Mouse (Mus musculus): ENCODE results near the gene Gm49342. TPM values are rescaled to one million over a fixed set of nuclear protein-coding genes. Genes with fewer than 3 reads are reported as not detected.
"Not testable (repeated sequence)": the region's sequence is repeated elsewhere in the genome, so short reads cannot be mapped to it uniquely, and the experiment has no call there.

Gm49342 gene
- polyA plus RNA-seq, 1 experiment from 2014 or later: 31.5 TPM

DNA sequence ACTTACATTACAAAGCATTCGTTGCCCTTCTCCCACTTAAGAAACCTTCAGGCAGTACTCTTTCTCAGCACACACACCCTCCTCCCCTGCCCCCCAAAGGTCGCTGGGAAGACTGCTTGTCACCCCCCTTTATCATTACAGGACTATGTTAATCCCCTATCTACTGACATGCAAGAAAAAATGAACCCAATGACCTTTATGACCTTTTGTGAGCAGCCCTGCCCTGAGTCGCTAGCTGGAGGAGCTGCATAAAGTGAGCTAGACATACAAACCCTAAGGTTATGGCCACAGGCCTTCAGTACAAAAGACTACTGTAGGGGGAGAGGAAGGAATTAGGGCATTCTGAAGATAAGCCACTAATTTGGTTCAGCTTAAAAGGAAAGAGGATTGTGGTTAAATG lies 33.0 kb upstream of the Gm49342 start:
- no peak for ATAC-seq
- TF ChIP-seq CTCF (IDR thresholded peaks at IDR 0.05): no peak
- POLR2A ChIA-PET: no interaction called here
- H3K27me3 ChIP-seq: no peaks in the 10 kb centered on the region
- in situ Hi-C loops (cut with MboI; ENCODE audit: low pct_unique_long_range_greater_than_20kb): no loop called here
- DNase-seq (ENCODE audit: low read depth, low spot score): no peak
- CTCF ChIA-PET: interaction anchor here (1.1 kb wide), 1 partner anchor 27 kb away, joined by 3 read pairs; no protein-coding TSS in a partner anchor

DNA sequence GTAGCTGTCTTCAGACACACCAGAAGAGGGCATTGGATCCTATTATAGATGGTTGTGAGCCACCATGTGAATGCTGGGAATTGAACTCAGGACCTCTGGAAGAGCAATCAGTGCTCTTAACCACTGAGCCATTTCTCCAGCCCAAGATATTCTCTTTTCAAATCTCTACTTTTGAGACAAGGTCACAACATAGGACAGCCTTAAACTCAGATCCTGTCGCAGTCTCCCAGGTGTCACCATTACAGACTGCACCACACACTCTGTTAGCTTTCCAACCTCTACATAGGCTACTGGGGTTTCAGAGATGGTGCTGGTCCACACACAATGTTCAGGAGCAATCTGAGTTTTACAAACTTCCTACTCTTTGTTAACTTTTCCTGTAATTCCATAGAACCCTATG lies 20.9 kb upstream of the Gm49342 start:
- ChIA-PET POLR2A (interaction anchor here (0.6 kb wide), 1 partner anchor 46 kb away, joined by 3 read pairs; no protein-coding TSS in a partner anchor), CTCF (interaction anchor here (1.2 kb wide), 1 partner anchor 39 kb away, joined by 3 read pairs; no protein-coding TSS in a partner anchor)
- DNase-seq (ENCODE audit: low read depth, low spot score); H3K27me3 ChIP-seq; in situ Hi-C loops (cut with MboI; ENCODE audit: low pct_unique_long_range_greater_than_20kb); ATAC-seq: not testable (repeated sequence)

DNA sequence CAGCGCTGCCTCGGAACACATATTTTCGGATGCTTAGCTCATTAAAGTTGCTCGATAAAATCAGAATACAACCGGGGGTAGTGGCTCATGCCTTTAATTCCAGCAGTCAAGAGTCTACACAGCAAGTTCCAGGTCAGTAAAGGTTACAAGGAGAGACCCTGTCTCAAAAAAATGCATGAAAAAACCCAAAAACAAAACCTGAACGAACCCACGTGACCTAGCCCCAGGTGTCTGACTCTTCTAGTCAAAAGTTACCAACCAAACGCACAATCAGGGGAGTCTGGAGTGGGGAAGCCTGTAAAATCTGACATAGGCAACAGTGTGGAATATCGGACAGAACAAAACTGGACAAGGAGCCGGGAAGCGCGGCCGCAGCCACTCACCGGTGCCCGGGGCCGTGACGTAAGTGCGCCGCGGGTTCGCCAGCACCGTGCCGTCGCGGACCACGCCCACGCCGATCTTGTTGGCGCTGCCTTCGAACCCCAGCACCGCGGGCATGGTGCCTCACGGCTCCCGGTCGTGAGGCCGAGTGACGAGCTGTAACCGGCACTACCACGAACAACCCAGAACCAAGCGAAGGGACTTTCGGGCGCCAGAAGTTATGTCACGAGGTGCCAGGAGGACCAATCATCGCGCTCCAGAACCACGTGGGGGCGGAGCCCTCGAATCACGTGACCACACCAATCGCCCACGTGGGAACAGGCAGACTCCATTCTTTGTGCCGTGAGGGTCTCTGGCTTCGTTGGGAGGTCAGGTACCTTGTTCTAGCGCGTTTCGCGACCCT lies 19.8 kb upstream of the Gm49342 start, which contains the start of the genes Osgep and Apex1:
Gene Osgep (minus strand): TSS at position 613 of the 784 bp plus-strand sequence.
Gene Apex1 (plus strand): TSS at position 688 of the 784 bp plus-strand sequence.
- ChIA-PET POLR2A (interaction anchor here (0.6 to 0.9 kb wide), 3 partner anchors 14 to 960 kb away, joined by 4 to 5 read pairs (median 4); no protein-coding TSS in a partner anchor), CTCF (interaction anchor here (1.2 kb wide), 1 partner anchor 28 kb away, joined by 3 read pairs; no protein-coding TSS in a partner anchor)
- no peaks in the 10 kb centered on the region for H3K27me3 ChIP-seq
- peak; percentile 70 for DNase-seq (ENCODE audit: low read depth, low spot score)
- TF ChIP-seq CTCF (IDR thresholded peaks at IDR 0.05): no peak
- in situ Hi-C loops (cut with MboI; ENCODE audit: low pct_unique_long_range_greater_than_20kb): no loop called here
- peak; percentile 88 for ATAC-seq

DNA sequence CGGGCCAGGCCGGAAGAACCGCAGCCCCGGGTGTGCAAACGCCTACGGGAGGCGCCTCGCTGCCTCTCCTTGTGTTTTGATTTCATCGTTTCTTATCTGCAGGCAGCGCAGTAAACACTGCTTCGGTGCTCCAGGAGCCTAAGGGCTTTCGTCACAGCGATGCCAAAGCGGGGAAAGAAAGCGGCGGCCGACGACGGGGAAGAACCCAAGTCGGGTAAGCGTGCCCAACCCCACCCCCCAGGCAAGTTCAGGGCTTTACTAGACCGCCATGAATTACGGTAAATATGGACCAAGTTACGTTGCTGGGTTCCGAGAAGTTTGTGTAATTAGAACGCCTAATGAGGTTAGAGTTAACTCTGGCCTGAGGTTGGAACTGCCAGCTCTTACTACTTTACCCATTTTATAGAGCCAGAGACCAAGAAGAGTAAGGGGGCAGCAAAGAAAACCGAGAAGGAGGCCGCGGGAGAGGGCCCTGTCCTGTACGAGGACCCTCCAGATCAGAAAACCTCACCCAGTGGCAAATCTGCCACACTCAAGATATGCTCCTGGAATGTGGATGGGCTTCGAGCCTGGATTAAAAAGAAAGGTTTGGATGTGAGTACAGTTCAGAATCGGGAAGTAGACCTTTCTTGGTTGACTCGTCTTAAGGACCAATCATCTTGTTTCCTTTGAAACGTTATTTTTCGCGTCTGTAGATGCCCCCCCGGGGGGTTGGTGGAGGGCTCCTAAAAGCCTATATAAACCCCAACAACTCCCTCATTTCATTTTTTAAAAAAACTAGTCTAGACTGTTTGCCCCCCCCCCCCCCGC lies 19.0 kb upstream of the Gm49342 start:
- peak; percentile 19 for ATAC-seq
- no peak for TF ChIP-seq CTCF (IDR thresholded peaks at IDR 0.05)
- H3K27me3 ChIP-seq: no peaks in the 10 kb centered on the region
- DNase-seq (ENCODE audit: low read depth, low spot score): no peak
- CTCF ChIA-PET: no interaction called here
- POLR2A ChIA-PET: no interaction called here
- in situ Hi-C loops (cut with MboI; ENCODE audit: low pct_unique_long_range_greater_than_20kb): no loop called here

DNA sequence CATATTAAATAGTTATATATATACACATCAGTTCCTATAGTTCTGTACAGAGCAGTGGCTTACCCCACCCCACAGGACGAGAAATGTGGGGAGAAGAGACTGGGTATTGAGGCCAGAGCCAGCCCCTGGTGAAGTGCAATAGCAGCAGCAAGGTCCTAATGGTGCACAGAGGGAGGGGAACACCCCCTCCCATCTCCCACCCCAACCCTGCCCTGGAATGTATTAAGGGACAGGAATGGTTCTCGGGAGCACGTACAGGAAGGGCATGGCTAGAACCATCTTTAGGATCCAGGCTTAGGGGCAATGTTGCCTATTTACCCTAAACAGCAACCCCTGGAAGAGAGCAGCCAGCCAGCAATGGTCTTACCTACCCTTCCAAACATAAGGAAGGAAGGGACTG lies 17.0 kb upstream of the Gm49342 start:
- ATAC-seq (no peak), DNase-seq (ENCODE audit: low read depth, low spot score) (no peak)
- no peaks in the 10 kb centered on the region for H3K27me3 ChIP-seq
- in situ Hi-C loops (cut with MboI; ENCODE audit: low pct_unique_long_range_greater_than_20kb): no loop called here
- ChIA-PET POLR2A (no interaction called here), CTCF (no interaction called here)
- TF ChIP-seq CTCF (IDR thresholded peaks at IDR 0.05): no peak

DNA sequence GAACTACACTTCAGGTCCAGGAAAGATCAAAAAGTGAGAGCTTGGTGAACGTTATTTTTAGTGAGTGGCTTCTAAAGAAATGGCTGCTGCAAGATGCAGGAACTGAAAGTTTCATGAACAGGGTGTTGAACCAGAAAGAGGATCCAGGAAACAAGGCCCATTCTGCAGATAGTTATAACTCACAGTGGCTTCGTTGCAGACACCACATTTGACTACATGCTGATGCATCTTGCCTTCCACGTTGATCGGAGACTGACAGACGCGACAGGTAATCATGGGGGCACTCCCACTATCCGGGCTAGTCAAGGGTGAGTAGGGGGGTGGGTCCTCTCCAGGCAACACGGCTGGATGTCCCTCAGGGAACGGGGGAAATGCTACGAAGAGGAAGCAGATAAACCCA lies 14.4 kb upstream of the Gm49342 start:
- ATAC-seq (no peak), DNase-seq (ENCODE audit: low read depth, low spot score) (no peak)
- no peaks in the 10 kb centered on the region for H3K27me3 ChIP-seq
- POLR2A ChIA-PET: interaction anchor here (1.6 kb wide), 1 partner anchor 34 kb away, joined by 4 read pairs; no protein-coding TSS in a partner anchor
- in situ Hi-C loops (cut with MboI; ENCODE audit: low pct_unique_long_range_greater_than_20kb): loop anchor here (5.0 kb wide), 3 partner anchors 47 to 132 kb away; no protein-coding TSS in a partner anchor
- CTCF ChIA-PET: no interaction called here
- TF ChIP-seq CTCF (IDR thresholded peaks at IDR 0.05): no peak

DNA sequence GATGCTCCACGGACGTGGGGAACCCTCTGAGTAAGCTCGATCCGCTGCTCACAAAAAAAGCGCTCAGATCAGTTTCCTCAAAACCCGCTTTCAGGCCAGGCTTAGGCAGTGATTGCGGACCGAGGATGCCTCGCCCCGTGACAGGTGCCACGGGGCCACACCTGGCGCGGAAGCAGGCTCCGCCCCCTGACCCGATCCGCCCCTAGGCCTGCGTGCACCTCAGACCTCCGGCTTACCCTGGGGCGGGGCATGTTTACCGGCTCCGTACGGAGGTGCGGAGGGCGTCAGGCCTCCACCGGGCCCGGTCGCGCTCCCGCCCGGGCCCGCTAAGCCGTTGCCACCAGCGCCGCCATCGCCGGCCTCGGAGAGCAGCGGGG lies 14.0 kb upstream of the Gm49342 start:
- CTCF ChIA-PET: no interaction called here
- in situ Hi-C loops (cut with MboI; ENCODE audit: low pct_unique_long_range_greater_than_20kb): loop anchor here (5.0 kb wide), 3 partner anchors 47 to 132 kb away; no protein-coding TSS in a partner anchor
- DNase-seq (ENCODE audit: low read depth, low spot score): no peak
- POLR2A ChIA-PET: interaction anchor here (1.6 kb wide), 1 partner anchor 35 kb away, joined by 4 read pairs; no protein-coding TSS in a partner anchor
- peak; percentile 32 for ATAC-seq
- no peaks in the 10 kb centered on the region for H3K27me3 ChIP-seq
- no peak for TF ChIP-seq CTCF (IDR thresholded peaks at IDR 0.05)

DNA sequence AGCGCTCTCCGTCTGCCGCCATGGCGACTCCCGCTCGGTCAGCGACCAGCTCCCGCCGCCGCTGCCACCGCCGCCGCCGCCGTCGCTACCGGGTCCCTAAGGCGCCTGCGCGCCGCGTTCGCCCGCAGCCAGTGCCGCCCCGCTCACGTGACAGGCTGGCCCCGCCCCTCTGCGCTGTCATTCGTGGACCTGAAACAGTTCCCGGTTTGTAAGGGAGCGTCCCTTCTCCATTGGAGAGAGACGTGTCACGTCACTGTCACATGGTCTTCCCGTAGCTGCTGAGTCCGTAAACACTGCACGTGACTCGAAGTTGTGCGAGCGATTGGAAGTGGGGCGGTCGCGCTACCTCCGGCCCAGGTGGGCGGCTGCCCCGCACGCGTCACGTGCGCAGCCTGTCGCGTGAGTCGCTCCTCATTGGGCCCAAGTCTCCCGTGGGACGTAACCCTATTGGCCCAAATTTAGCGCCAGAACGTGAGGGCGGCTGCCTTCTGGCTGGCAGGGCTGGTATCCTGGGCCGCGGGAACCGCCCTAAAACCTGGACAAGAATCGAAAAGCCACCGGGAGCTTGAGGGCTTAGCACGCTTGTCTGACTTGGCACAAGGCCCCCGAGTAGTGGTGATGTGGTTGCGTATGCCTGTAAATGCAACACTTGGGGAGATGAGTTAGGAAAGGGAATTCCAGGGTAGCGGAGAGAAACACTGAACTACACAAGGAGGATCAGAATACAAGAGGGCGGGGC lies 13.4 kb upstream of the Gm49342 start, which contains the start of the genes Pip4p1 and Pnp:
Gene Pip4p1 (minus strand): TSS at position 103 of the 739 bp plus-strand sequence.
Gene Pnp (plus strand): TSS at position 329 of the 739 bp plus-strand sequence.
- no peaks in the 10 kb centered on the region for H3K27me3 ChIP-seq
- in situ Hi-C loops (cut with MboI; ENCODE audit: low pct_unique_long_range_greater_than_20kb): loop anchor here (5.0 kb wide), 3 partner anchors 46 to 131 kb away; no protein-coding TSS in a partner anchor
- ATAC-seq (peak; percentile 98), DNase-seq (ENCODE audit: low read depth, low spot score) (peak; percentile 97)
- no peak for TF ChIP-seq CTCF (IDR thresholded peaks at IDR 0.05)
- ChIA-PET POLR2A (interaction anchor here (1.6 kb wide), 1 partner anchor 35 kb away, joined by 4 read pairs; no protein-coding TSS in a partner anchor), CTCF (no interaction called here)

DNA sequence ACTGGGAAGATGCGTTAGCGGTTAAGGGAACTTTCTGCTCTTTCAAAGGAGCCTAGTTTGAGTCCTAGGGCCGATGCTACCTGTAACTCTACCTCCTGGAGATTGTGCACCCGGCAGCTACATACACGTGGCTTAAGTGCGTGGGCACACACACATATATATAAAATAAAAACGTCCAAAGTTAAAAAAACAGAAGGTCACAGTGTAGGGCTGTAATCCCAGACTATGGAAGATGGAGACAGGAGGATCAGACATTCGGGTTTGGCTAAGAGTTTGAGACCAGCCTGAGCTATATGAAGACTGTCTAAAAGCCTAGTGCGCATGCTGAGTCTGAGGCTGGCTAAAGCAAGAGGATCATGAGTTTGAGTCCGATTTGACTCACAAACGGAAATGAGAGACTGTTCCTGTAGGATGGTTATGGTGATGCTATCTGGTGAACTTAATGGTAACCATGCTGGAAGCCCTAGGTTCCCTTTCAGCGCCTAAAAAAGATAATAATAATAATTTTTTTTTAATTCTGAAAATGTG lies 12.8 kb upstream of the Gm49342 start:
- no peaks in the 10 kb centered on the region for H3K27me3 ChIP-seq
- DNase-seq (ENCODE audit: low read depth, low spot score): no peak
- POLR2A ChIA-PET: interaction anchor here (1.6 kb wide), 1 partner anchor 36 kb away, joined by 4 read pairs; no protein-coding TSS in a partner anchor
- CTCF ChIA-PET: no interaction called here
- no peak for TF ChIP-seq CTCF (IDR thresholded peaks at IDR 0.05)
- ATAC-seq: no peak
- in situ Hi-C loops (cut with MboI; ENCODE audit: low pct_unique_long_range_greater_than_20kb): loop anchor here (5.0 kb wide), 3 partner anchors 46 to 131 kb away; no protein-coding TSS in a partner anchor
